ENCODE assay signal across 26 mouse cellular contexts in genomic region chr4:82914601-82915143, GRCm38 (mm10). TPM values are rescaled to one million over a fixed set of nuclear protein-coding genes. Genes with fewer than 3 reads are reported as not detected.
DNase-seq lines count a peak whose midpoint lies in the region; ATAC-seq lines count a peak whose summit lies in the region.
"Had no signal": no experiment of that assay in that cellular context is flagged by ENCODE, and none has a peak within 500 bp of the region (broad histone marks: within the 10 kb centered on the region; RNA-seq: fewer than 3 reads in every experiment).

No protein-coding gene starts in this region.

- 68% methylated on average over 11 of the region's 11 CpGs for WGBS in lung, embryonic 15.5 days
- WGBS in forebrain, embryonic 12.5 days: 82% methylated on average over 11 of the region's 11 CpGs
- WGBS in hindbrain, embryonic 14.5 days: 64% methylated on average over 11 of the region's 11 CpGs

- H3K27me3 ChIP-seq in lung, embryonic 15.5 days: no peaks in the 10 kb centered on the region
- H3K27me3 ChIP-seq in forebrain, embryonic 12.5 days: no peaks in the 10 kb centered on the region
- H3K27me3 ChIP-seq in hindbrain, embryonic 14.5 days (ENCODE audit: control insufficient read depth, insufficient read depth, low read length): no peaks in the 10 kb centered on the region
- H3K27me3 ChIP-seq: limb, embryonic 15.5 days had no signal

- no peak overlapping the region for H3K4me2 ChIP-seq in lung, embryonic 15.5 days
- no peak overlapping the region for H3K4me2 ChIP-seq in forebrain, embryonic 12.5 days
- H3K4me2 ChIP-seq in hindbrain, embryonic 14.5 days (replicated peaks): no peak overlapping the region
- H3K4me2 ChIP-seq: limb, embryonic 15.5 days; midbrain, embryonic 12.5 days had no signal

- peaks cover 12% of the 10 kb centered on the region; the same call in 1 of the 2 replicates for H3K36me3 ChIP-seq in lung, embryonic 15.5 days
- H3K36me3 ChIP-seq in forebrain, embryonic 12.5 days (replicated peaks): no peaks in the 10 kb centered on the region
- H3K36me3 ChIP-seq in hindbrain, embryonic 14.5 days (replicated peaks; ENCODE audit: control insufficient read depth, insufficient read depth): no peaks in the 10 kb centered on the region
- H3K36me3 ChIP-seq: G1E; limb, embryonic 15.5 days; midbrain, embryonic 12.5 days had no signal

- no peak overlapping the region for H3K4me3 ChIP-seq in lung, embryonic 15.5 days
- H3K4me3 ChIP-seq in forebrain, embryonic 12.5 days (replicated peaks): no peak overlapping the region
- no peak overlapping the region for H3K4me3 ChIP-seq in hindbrain, embryonic 14.5 days (replicated peaks; ENCODE audit: low read length)
- H3K4me3 ChIP-seq: limb, embryonic 15.5 days; midbrain, embryonic 12.5 days had no signal

- intact Hi-C loops in heart, postnatal 10 days (cut with DNase I): no loop called here

- peaks cover 17% of the 10 kb centered on the region for H3K4me1 ChIP-seq in lung, embryonic 15.5 days
- H3K4me1 ChIP-seq in forebrain, embryonic 12.5 days: peaks cover 35% of the 10 kb centered on the region
- H3K4me1 ChIP-seq in hindbrain, embryonic 14.5 days (replicated peaks; ENCODE audit: control insufficient read depth, insufficient read depth, low read length): peaks cover 25% of the 10 kb centered on the region

- no peak overlapping the region for H3K9ac ChIP-seq in lung, embryonic 15.5 days
- H3K9ac ChIP-seq in forebrain, embryonic 12.5 days: no peak overlapping the region
- H3K9ac ChIP-seq in hindbrain, embryonic 14.5 days: no peak overlapping the region
- H3K9ac ChIP-seq: limb, embryonic 15.5 days; midbrain, embryonic 12.5 days had no signal

- H3K27ac ChIP-seq in lung, embryonic 15.5 days: 0 out of 2 replicates have a peak overlapping the region, but pooled peaks have one; percentile 16
- H3K27ac ChIP-seq in forebrain, embryonic 12.5 days: peak overlapping the region; percentile 90
- peak overlapping the region; percentile 14 for H3K27ac ChIP-seq in hindbrain, embryonic 14.5 days
- H3K27ac ChIP-seq: gastrocnemius, adult 2 months; limb, embryonic 15.5 days; stomach, postnatal 0 days had no signal

- H3K9me3 ChIP-seq in lung, embryonic 15.5 days: no peaks in the 10 kb centered on the region
- no peaks in the 10 kb centered on the region for H3K9me3 ChIP-seq in forebrain, embryonic 12.5 days
- H3K9me3 ChIP-seq in hindbrain, embryonic 14.5 days (ENCODE audit: control insufficient read depth, low read length): no peaks in the 10 kb centered on the region
- H3K9me3 ChIP-seq: limb, embryonic 15.5 days; midbrain, embryonic 12.5 days had no signal

- peak; percentile 74 for DNase-seq in heart, adult 11 months
- DNase-seq in heart, postnatal 10 days: no peak
- DNase-seq in lung, postnatal 25 days (ENCODE audit: low spot score): no peak
- no peak for DNase-seq in hindbrain, embryonic 14.5 days (ENCODE audit: low spot score)
- no peak for DNase-seq in urinary bladder, postnatal 36 days (ENCODE audit: low spot score in 2 of 2)
- DNase-seq: adrenal gland, postnatal 14 days; cerebellum, adult 11 months; embryo, embryonic 11 days; gastrocnemius, adult 2 months; heart, adult 18-20 months; layer of hippocampus, postnatal 36 days; right cerebral cortex, adult 18-20 months; thymus, postnatal 14 days had no signal

- ATAC-seq in lung, embryonic 15.5 days (ENCODE audit: borderline replicate concordance, extremely low read depth, low FRiP score, low TSS enrichment): no peak
- ATAC-seq in forebrain, embryonic 12.5 days (ENCODE audit: low FRiP score): no peak
- no peak; the same call in 1 of the 2 replicates for ATAC-seq in hindbrain, embryonic 14.5 days (ENCODE audit: low FRiP score)
- no peak for ATAC-seq in erythroid progenitor cell, adult 5-6 weeks (replicated peaks; ENCODE audit: low FRiP score, poor library complexity, severe bottlenecking)
- ATAC-seq: intestine, postnatal 0 days had no signal

RNA-seq across cellular contexts. Expression of gene Cer1, which starts 29.7 kb away (rescaled TPM):
- not detected for total RNA-seq in heart, postnatal 10 days (2021)
- 1.3 and 1.6 TPM in 2 replicates for polyA plus RNA-seq in lung, embryonic 15.5 days (2015; fragmentation: Nextera tagmentation; extraction: Ambion mirVana)
- polyA plus RNA-seq in forebrain, embryonic 12.5 days (2016; fragmentation: Nextera tagmentation; extraction: Ambion mirVana): 0.12 TPM in 1 of 2 replicates, not detected in the other
- not detected in 2 replicates for polyA plus RNA-seq in hindbrain, embryonic 14.5 days (2014; fragmentation: Nextera tagmentation; extraction: Ambion mirVana)
- total RNA-seq in erythroid progenitor cell, adult 5-6 weeks (2015; ENCODE audit: low replicate concordance): not detected in 2 replicates
- not detected in 2 replicates for total RNA-seq in erythroid progenitor cell, adult 5-6 weeks (2017; ENCODE audit: low replicate concordance)
- total RNA-seq: adrenal gland, postnatal 14 days; G1E; gastrocnemius, adult 2 months; heart, adult 18-20 months; hematopoietic stem cell, adult 5-6 weeks; layer of hippocampus, postnatal 36 days; megakaryocyte progenitor cell, adult 5-6 weeks had no signal
- polyA plus RNA-seq: G1E; heart, embryonic 14.5 days; intestine, postnatal 0 days; kidney, embryonic 16.5 days; liver, embryonic 16.5 days; midbrain, embryonic 12.5 days had no signal

RNA-seq across cellular contexts. Expression of gene Zdhhc21, which starts 54.9 kb away (rescaled TPM):
- total RNA-seq in heart, postnatal 10 days (2021): 10 to 100 TPM; 15.1 to 19.2 TPM
- polyA plus RNA-seq in lung, embryonic 15.5 days (2015; fragmentation: Nextera tagmentation; extraction: Ambion mirVana): 12.9 and 15.2 TPM in 2 replicates
- 22.1 and 22.6 TPM in 2 replicates for polyA plus RNA-seq in forebrain, embryonic 12.5 days (2016; fragmentation: Nextera tagmentation; extraction: Ambion mirVana)
- polyA plus RNA-seq in hindbrain, embryonic 14.5 days (2014; fragmentation: Nextera tagmentation; extraction: Ambion mirVana): 16.8 and 18.7 TPM in 2 replicates
- total RNA-seq in erythroid progenitor cell, adult 5-6 weeks (2015; ENCODE audit: low replicate concordance): 3.6 and 4.6 TPM in 2 replicates
- total RNA-seq in erythroid progenitor cell, adult 5-6 weeks (2017; ENCODE audit: low replicate concordance): 0.23 and 1.7 TPM in 2 replicates

Comparison
In these comparisons a context has a peak if more than half of its experiments do, and no peak if none do; other contexts are left out.
1. H3K27ac ChIP-seq: peak in every context shown above with its lines; median percentile 90 in forebrain, embryonic 12.5 days; 16 in lung, embryonic 15.5 days; 14 in hindbrain, embryonic 14.5 days.